Mouse (Mus musculus): ENCODE data around the gene Foxn4. TPM values are rescaled to one million over a fixed set of nuclear protein-coding genes. Genes with fewer than 3 reads are reported as not detected.
A peak's percentile ranks its signal among the peaks of the same experiment; 100 is the strongest.

Foxn4 gene
- polyA plus RNA-seq, 2 experiments: not detected

GRCm38 (mm10) chr5:114246465-114246864, 27.1 kb downstream of the Foxn4 start:
- no peak overlapping the region for H3K9ac ChIP-seq (replicated peaks)
- TF ChIP-seq CTCF (IDR thresholded peaks at IDR 0.05; ENCODE audit: low read depth) (no peak), EP300 (IDR thresholded peaks at IDR 0.05; ENCODE audit: low read depth) (no peak)
- H3K27me3 ChIP-seq (ENCODE audit: control insufficient read depth, insufficient read depth, low read length): no peaks in the 10 kb centered on the region
- ATAC-seq (ENCODE audit: insufficient read depth): no peak
- no peaks in the 10 kb centered on the region for H3K9me3 ChIP-seq (ENCODE audit: control insufficient read depth, low read length)
- WGBS (ENCODE audit: insufficient replicate concordance): 58% methylated on average over 7 of the region's 7 CpGs
- H3K4me2 ChIP-seq (ENCODE audit: low read depth): no peak overlapping the region
- no peaks in the 10 kb centered on the region for H3K36me3 ChIP-seq (replicated peaks; ENCODE audit: control insufficient read depth, insufficient read depth, low read depth)
- no peaks in the 10 kb centered on the region for H3K4me1 ChIP-seq (replicated peaks; ENCODE audit: control insufficient read depth in 2 of 2, insufficient read depth in 2 of 2, low read length in 1 of 2)
- no peak for DNase-seq (ENCODE audit: low read depth in 3 of 3, low spot score in 3 of 3)
- H3K4me3 ChIP-seq (ENCODE audit: insufficient read depth in 1 of 2, low read depth in 2 of 2, low read length in 2 of 2): no peak overlapping the region
- H3K27ac ChIP-seq: no peak overlapping the region

GRCm38 (mm10) chr5:114239737-114240136, 33.9 kb downstream of the Foxn4 start:
- Histone ChIP-seq H3K4me2 (ENCODE audit: low read depth) (no peak overlapping the region), H3K9ac (replicated peaks) (no peak overlapping the region), H3K27ac (no peak overlapping the region), H3K27me3 (ENCODE audit: control insufficient read depth, insufficient read depth, low read length) (no peaks in the 10 kb centered on the region), H3K4me1 (replicated peaks; ENCODE audit: control insufficient read depth in 2 of 2, insufficient read depth in 2 of 2, low read length in 1 of 2) (no peaks in the 10 kb centered on the region), H3K4me3 (ENCODE audit: insufficient read depth in 1 of 2, low read depth in 2 of 2, low read length in 2 of 2) (no peak overlapping the region), H3K36me3 (replicated peaks; ENCODE audit: control insufficient read depth, insufficient read depth, low read depth) (no peaks in the 10 kb centered on the region), H3K9me3 (ENCODE audit: control insufficient read depth, low read length) (no peaks in the 10 kb centered on the region)
- DNase-seq (ENCODE audit: low read depth in 3 of 3, low spot score in 3 of 3) (no peak), ATAC-seq (ENCODE audit: insufficient read depth) (no peak)
- WGBS (ENCODE audit: insufficient replicate concordance): 34% methylated on average over 14 of the region's 14 CpGs
- TF ChIP-seq EP300 (IDR thresholded peaks at IDR 0.05; ENCODE audit: low read depth) (no peak), CTCF (IDR thresholded peaks at IDR 0.05; ENCODE audit: low read depth) (no peak)

- peak in 1 of 3 experiments; percentile 11 for DNase-seq (ENCODE audit: low read depth in 3 of 3, low spot score in 3 of 3)
- Histone ChIP-seq H3K4me3 (ENCODE audit: insufficient read depth in 1 of 2, low read depth in 2 of 2, low read length in 2 of 2) (no peak overlapping the region), H3K27ac (no peak overlapping the region), H3K4me1 (replicated peaks; ENCODE audit: control insufficient read depth in 2 of 2, insufficient read depth in 2 of 2, low read length in 1 of 2) (no peaks in the 10 kb centered on the region), H3K27me3 (ENCODE audit: control insufficient read depth, insufficient read depth, low read length) (no peaks in the 10 kb centered on the region), H3K9me3 (ENCODE audit: control insufficient read depth, low read length) (no peaks in the 10 kb centered on the region), H3K9ac (replicated peaks) (no peak overlapping the region), H3K4me2 (ENCODE audit: low read depth) (no peak overlapping the region), H3K36me3 (replicated peaks; ENCODE audit: control insufficient read depth, insufficient read depth, low read depth) (no peaks in the 10 kb centered on the region)
- ATAC-seq (ENCODE audit: insufficient read depth): no peak
- TF ChIP-seq EP300 (IDR thresholded peaks at IDR 0.05; ENCODE audit: low read depth) (no peak), CTCF (IDR thresholded peaks at IDR 0.05; ENCODE audit: low read depth) (no peak)
- 17% methylated on average over 7 of the region's 7 CpGs for WGBS (ENCODE audit: insufficient replicate concordance)
Observed at GRCm38 (mm10) chr5:114238924-114239323, 34.7 kb downstream of the Foxn4 start.

GRCm38 (mm10) chr5:114228901-114229300, 44.7 kb downstream of the Foxn4 start:
- Histone ChIP-seq H3K4me2 (ENCODE audit: low read depth) (no peak overlapping the region), H3K36me3 (replicated peaks; ENCODE audit: control insufficient read depth, insufficient read depth, low read depth) (no peaks in the 10 kb centered on the region), H3K9ac (replicated peaks) (no peak overlapping the region), H3K27me3 (ENCODE audit: control insufficient read depth, insufficient read depth, low read length) (no peaks in the 10 kb centered on the region), H3K9me3 (ENCODE audit: control insufficient read depth, low read length) (no peaks in the 10 kb centered on the region; the same call in 1 of the 2 replicates), H3K4me1 (replicated peaks; ENCODE audit: control insufficient read depth in 2 of 2, insufficient read depth in 2 of 2, low read length in 1 of 2) (no peaks in the 10 kb centered on the region), H3K27ac (no peak overlapping the region), H3K4me3 (ENCODE audit: insufficient read depth in 1 of 2, low read depth in 2 of 2, low read length in 2 of 2) (no peak overlapping the region)
- TF ChIP-seq EP300 (IDR thresholded peaks at IDR 0.05; ENCODE audit: low read depth) (no peak), CTCF (IDR thresholded peaks at IDR 0.05; ENCODE audit: low read depth) (no peak)
- DNase-seq (ENCODE audit: low read depth in 3 of 3, low spot score in 3 of 3) (no peak), ATAC-seq (ENCODE audit: insufficient read depth) (no peak)
- 59% methylated on average over 5 of the region's 5 CpGs for WGBS (ENCODE audit: insufficient replicate concordance)

GRCm38 (mm10) chr5:114226051-114226450, 47.6 kb downstream of the Foxn4 start:
- WGBS (ENCODE audit: insufficient replicate concordance): 73% methylated on average over 7 of the region's 7 CpGs
- H3K9ac ChIP-seq (replicated peaks): no peak overlapping the region
- H3K4me2 ChIP-seq (ENCODE audit: low read depth): no peak overlapping the region
- H3K9me3 ChIP-seq (ENCODE audit: control insufficient read depth, low read length): no peaks in the 10 kb centered on the region; the same call in 1 of the 2 replicates
- no peak for ATAC-seq (ENCODE audit: insufficient read depth)
- no peak for TF ChIP-seq CTCF (IDR thresholded peaks at IDR 0.05; ENCODE audit: low read depth)
- TF ChIP-seq EP300 (IDR thresholded peaks at IDR 0.05; ENCODE audit: low read depth): no peak
- no peaks in the 10 kb centered on the region for H3K27me3 ChIP-seq (ENCODE audit: control insufficient read depth, insufficient read depth, low read length)
- H3K27ac ChIP-seq: no peak overlapping the region
- no peaks in the 10 kb centered on the region for H3K36me3 ChIP-seq (replicated peaks; ENCODE audit: control insufficient read depth, insufficient read depth, low read depth)
- no peak for DNase-seq (ENCODE audit: low read depth in 3 of 3, low spot score in 3 of 3)
- H3K4me1 ChIP-seq (replicated peaks; ENCODE audit: control insufficient read depth in 2 of 2, insufficient read depth in 2 of 2, low read length in 1 of 2): no peaks in the 10 kb centered on the region
- no peak overlapping the region for H3K4me3 ChIP-seq (ENCODE audit: insufficient read depth in 1 of 2, low read depth in 2 of 2, low read length in 2 of 2)

Data from liver, embryonic 14.5 days (tissue).